Mouse (Mus musculus): Measurements from ENCODE around the gene Alpk3.

- no peak for TF ChIP-seq CTCF (IDR thresholded peaks at IDR 0.05; ENCODE audit: control insufficient read depth, insufficient read depth, insufficient replicate concordance, low read depth, low read length)
- no peak for TF ChIP-seq POLR2A (IDR thresholded peaks at IDR 0.05; ENCODE audit: control insufficient read depth, low read depth, low read length)
Measured at GRCm38 (mm10) chr7:81122808-81123207, 65.4 kb downstream of the Alpk3 start.
